25 mouse cellular contexts compared by ENCODE assay signal in genomic region chr12:7820718-7821117, GRCm38 (mm10).
DNase-seq lines count a peak whose midpoint lies in the region; ATAC-seq and TF ChIP-seq lines count a peak whose summit lies in the region.
"Had no signal": no experiment of that assay in that cellular context is flagged by ENCODE, and none has a peak within 500 bp of the region (broad histone marks: within the 10 kb centered on the region; RNA-seq: fewer than 3 reads in every experiment).

No protein-coding gene starts in this region.

- no peaks in the 10 kb centered on the region for H3K4me1 ChIP-seq in kidney, embryonic 14.5 days (ENCODE audit: control insufficient read depth, insufficient read depth, low read length)
- 0 out of 2 replicates have a peak, but pooled peaks cover 2% of the 10 kb centered on the region for H3K4me1 ChIP-seq in intestine, embryonic 16.5 days (ENCODE audit: control insufficient read depth, insufficient read depth, low read length)
- H3K4me1 ChIP-seq in small intestine, adult 2 months (ENCODE audit: control insufficient read depth, insufficient read depth, insufficient read length, low read length) = peaks cover 14% of the 10 kb centered on the region; the same call in 1 of the 2 replicates
- H3K4me1 ChIP-seq in forebrain, embryonic 10.5 days = no peaks in the 10 kb centered on the region
- H3K4me1 ChIP-seq: embryonic facial prominence, embryonic 10.5 days; embryonic facial prominence, embryonic 12.5 days; forebrain, embryonic 12.5 days had no signal

- H3K4me2 ChIP-seq in kidney, embryonic 14.5 days (replicated peaks; ENCODE audit: low read depth, low read length) = no peak overlapping the region
- H3K4me2 ChIP-seq in intestine, embryonic 16.5 days (ENCODE audit: low read depth, low read length) = no peak overlapping the region
- H3K4me2 ChIP-seq: embryonic facial prominence, embryonic 12.5 days; forebrain, embryonic 12.5 days had no signal

- H3K27me3 ChIP-seq in kidney, embryonic 14.5 days (ENCODE audit: control insufficient read depth, insufficient read depth, low read length) = no peaks in the 10 kb centered on the region
- H3K27me3 ChIP-seq in intestine, embryonic 16.5 days (replicated peaks; ENCODE audit: control insufficient read depth, insufficient read depth, low read length) = no peaks in the 10 kb centered on the region
- H3K27me3 ChIP-seq in small intestine, adult 2 months (ENCODE audit: control insufficient read depth, insufficient read depth, low read length) = no peaks in the 10 kb centered on the region
- no peaks in the 10 kb centered on the region for H3K27me3 ChIP-seq in forebrain, embryonic 10.5 days (ENCODE audit: poor library complexity, severe bottlenecking)
- H3K27me3 ChIP-seq: CH12.LX; embryonic facial prominence, embryonic 12.5 days; forebrain, embryonic 12.5 days; Patski had no signal

- ATAC-seq in kidney, embryonic 14.5 days (ENCODE audit: low FRiP score, low TSS enrichment) = no peak
- ATAC-seq in intestine, embryonic 16.5 days = peak; percentile 81
- ATAC-seq: activated CD4-positive, CD25-positive, alpha-beta regulatory T cell, adult 4 months; CD4-positive, CD25-positive, alpha-beta regulatory T cell, adult 4 months; forebrain, embryonic 14.5 days had no signal

- no peaks in the 10 kb centered on the region for H3K36me3 ChIP-seq in kidney, embryonic 14.5 days (ENCODE audit: control insufficient read depth, insufficient read depth, low read length)
- H3K36me3 ChIP-seq in intestine, embryonic 16.5 days (ENCODE audit: control insufficient read depth, insufficient read depth, low read length) = no peaks in the 10 kb centered on the region
- H3K36me3 ChIP-seq in small intestine, adult 2 months (ENCODE audit: control insufficient read depth, insufficient read depth, low read length) = no peaks in the 10 kb centered on the region
- H3K36me3 ChIP-seq in forebrain, embryonic 10.5 days (replicated peaks) = no peaks in the 10 kb centered on the region
- H3K36me3 ChIP-seq: embryonic facial prominence, embryonic 10.5 days; embryonic facial prominence, embryonic 12.5 days; forebrain, embryonic 12.5 days; G1E had no signal

- TF ChIP-seq POLR2A in small intestine, adult 2 months (IDR thresholded peaks at IDR 0.05; ENCODE audit: low read depth, low read length) = no peak

- TF ChIP-seq CTCF in small intestine, adult 2 months (IDR thresholded peaks at IDR 0.05; ENCODE audit: extremely low read depth, insufficient read length, insufficient replicate concordance, low read depth, low read length) = no peak

- peak; percentile 10 for DNase-seq in kidney, adult 9 months
- DNase-seq in forebrain, embryonic 10.5 days (ENCODE audit: extremely low spot score, low spot score) = no peak
- DNase-seq in lung, adult 18-20 months = no peak
- no peak for DNase-seq in right cerebral cortex, adult 18-20 months
- DNase-seq: adrenal gland, adult 8-10 months; adrenal gland, postnatal 14 days; adrenal gland, postnatal 36 days; B cell, adult 2 months; cerebellum, adult 11-12 months; cerebellum, adult 2 months; cerebellum, adult 9-10 months; cerebellum, postnatal 10 days; cerebellum, postnatal 25 days had no signal

- no peak overlapping the region for H3K27ac ChIP-seq in kidney, embryonic 14.5 days (ENCODE audit: low read depth, low read length)
- peak overlapping the region; percentile 76 for H3K27ac ChIP-seq in intestine, embryonic 16.5 days (ENCODE audit: low read length)
- peak overlapping the region; percentile 77 for H3K27ac ChIP-seq in small intestine, adult 2 months (ENCODE audit: insufficient read depth, low read depth, low read length)
- no peak overlapping the region for H3K27ac ChIP-seq in forebrain, embryonic 10.5 days
- H3K27ac ChIP-seq: embryonic facial prominence, embryonic 10.5 days; embryonic facial prominence, embryonic 12.5 days; forebrain, embryonic 12.5 days had no signal

- peaks cover under 1% of the 10 kb centered on the region; the same call in 1 of the 2 replicates for H3K9me3 ChIP-seq in kidney, embryonic 14.5 days (ENCODE audit: control insufficient read depth, low read length)
- peaks cover under 1% of the 10 kb centered on the region; the same call in 1 of the 2 replicates for H3K9me3 ChIP-seq in intestine, embryonic 16.5 days (ENCODE audit: control insufficient read depth, low read length)
- H3K9me3 ChIP-seq in forebrain, embryonic 10.5 days = peaks cover 2% of the 10 kb centered on the region; the same call in 1 of the 2 replicates
- H3K9me3 ChIP-seq: embryonic facial prominence, embryonic 12.5 days had no signal

- 71% methylated on average over 2 of the region's 2 CpGs for whole genome bisulfite sequencing in kidney, embryonic 14.5 days
- WGBS in intestine, embryonic 16.5 days = 65% methylated on average over 2 of the region's 2 CpGs
- 30% methylated on average over 2 of the region's 2 CpGs for WGBS in small intestine, adult 2 months
- WGBS in forebrain, embryonic 10.5 days = 84% methylated on average over 2 of the region's 2 CpGs

- no peak overlapping the region for H3K4me3 ChIP-seq in kidney, embryonic 14.5 days (ENCODE audit: low read length)
- no peak overlapping the region for H3K4me3 ChIP-seq in intestine, embryonic 16.5 days (ENCODE audit: low read length)
- H3K4me3 ChIP-seq in small intestine, adult 2 months (ENCODE audit: low read depth, low read length) = no peak overlapping the region
- no peak overlapping the region for H3K4me3 ChIP-seq in forebrain, embryonic 10.5 days
- H3K4me3 ChIP-seq: embryonic facial prominence, embryonic 10.5 days; embryonic facial prominence, embryonic 12.5 days; forebrain, embryonic 12.5 days had no signal

- H3K9ac ChIP-seq in kidney, embryonic 14.5 days (ENCODE audit: low read depth, low read length) = no peak overlapping the region
- H3K9ac ChIP-seq in intestine, embryonic 16.5 days (ENCODE audit: low read depth, low read length) = no peak overlapping the region
- H3K9ac ChIP-seq: embryonic facial prominence, embryonic 12.5 days; forebrain, embryonic 12.5 days had no signal

Comparison
In these comparisons a context has a peak if more than half of its experiments do, and no peak if none do; other contexts are left out.
1. H3K27ac ChIP-seq: peak in intestine, embryonic 16.5 days (single experiment) and small intestine, adult 2 months (single experiment); none in kidney, embryonic 14.5 days (single experiment) and forebrain, embryonic 10.5 days (single experiment).